Mouse (Mus musculus): Measurements from ENCODE around the gene Vmn1r55. TPM values are rescaled to one million over a fixed set of nuclear protein-coding genes. Genes with fewer than 3 reads are reported as not detected.

The Vmn1r55 gene
- polyA plus RNA-seq, 1 experiment from 2014 or later = not detected

DNA sequence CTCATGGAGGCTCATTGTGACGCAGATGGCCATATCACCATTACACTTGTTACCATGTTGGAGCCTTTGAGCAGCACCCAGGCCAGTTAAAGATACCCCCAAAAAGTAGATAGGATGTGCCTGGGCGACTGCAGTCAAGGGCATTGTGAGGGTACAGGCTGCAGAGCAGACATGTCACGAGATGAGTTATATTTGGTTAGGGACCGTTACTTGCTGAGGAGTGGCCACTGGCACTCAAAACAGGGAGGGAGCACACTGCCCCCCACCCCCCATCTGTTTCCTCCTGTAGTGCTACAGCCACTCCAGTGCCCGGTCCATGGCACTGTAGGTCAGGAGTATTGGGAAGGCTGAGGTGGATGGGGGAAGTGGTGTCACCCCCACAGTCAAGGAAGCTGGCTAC is 50.7 kb downstream of the Vmn1r55 start:
- ATAC-seq (replicated peaks; ENCODE audit: insufficient number of reproducible peaks, insufficient read depth, low FRiP score, low read depth) = no peak
- Histone ChIP-seq H3K4me3 (no peak overlapping the region), H3K9me3 (replicated peaks) (no peaks in the 10 kb centered on the region), H3K27ac (no peak overlapping the region), H3K4me1 (replicated peaks) (no peaks in the 10 kb centered on the region), H3K4me2 (no peak overlapping the region), H3K27me3 (no peaks in the 10 kb centered on the region), H3K36me3 (peaks cover 50% of the 10 kb centered on the region), H3K9ac (no peak overlapping the region)
- 78% methylated on average over 5 of the region's 5 CpGs for WGBS

DNA sequence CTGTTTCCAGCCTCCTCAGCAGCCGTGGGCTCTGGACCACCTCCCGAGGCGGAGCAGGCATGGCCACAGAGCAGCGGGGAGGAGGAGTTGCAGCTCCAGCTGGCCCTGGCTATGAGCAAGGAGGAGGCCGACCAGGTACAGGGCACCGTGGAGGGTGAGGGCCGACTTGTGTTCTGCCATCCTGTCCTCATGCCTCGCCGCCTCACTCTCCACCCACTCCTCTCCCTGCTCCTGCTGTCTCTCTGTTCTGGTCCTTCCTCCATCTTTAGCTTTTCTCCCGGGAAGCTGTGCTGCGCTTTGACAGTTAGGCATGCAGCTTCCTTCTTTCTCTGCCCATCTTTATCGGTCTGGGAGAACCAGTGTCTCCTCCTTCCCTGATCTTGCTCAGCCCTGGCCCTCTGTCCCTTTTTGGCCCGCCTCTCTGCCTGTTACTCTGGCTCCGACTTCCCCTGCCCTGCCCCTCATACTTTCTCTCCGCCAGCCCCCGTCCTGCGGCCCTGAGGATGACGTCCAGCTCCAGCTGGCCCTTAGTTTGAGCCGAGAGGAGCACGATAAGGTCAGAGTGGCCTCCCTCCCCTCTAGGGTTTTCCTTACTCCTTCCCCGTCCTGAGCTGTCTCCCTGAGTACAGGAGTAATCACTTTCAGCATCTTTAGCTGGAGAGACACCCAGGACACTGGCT is 56.5 kb downstream of the Vmn1r55 start:
- Histone ChIP-seq H3K9me3 (replicated peaks) (no peaks in the 10 kb centered on the region), H3K4me3 (no peak overlapping the region), H3K9ac (no peak overlapping the region), H3K27ac (no peak overlapping the region), H3K27me3 (no peaks in the 10 kb centered on the region), H3K4me2 (no peak overlapping the region), H3K4me1 (replicated peaks) (no peaks in the 10 kb centered on the region), H3K36me3 (peaks cover 54% of the 10 kb centered on the region)
- ATAC-seq (replicated peaks; ENCODE audit: insufficient number of reproducible peaks, insufficient read depth, low FRiP score, low read depth) = no peak
- 76% methylated on average over 21 of the region's 21 CpGs for WGBS

DNA sequence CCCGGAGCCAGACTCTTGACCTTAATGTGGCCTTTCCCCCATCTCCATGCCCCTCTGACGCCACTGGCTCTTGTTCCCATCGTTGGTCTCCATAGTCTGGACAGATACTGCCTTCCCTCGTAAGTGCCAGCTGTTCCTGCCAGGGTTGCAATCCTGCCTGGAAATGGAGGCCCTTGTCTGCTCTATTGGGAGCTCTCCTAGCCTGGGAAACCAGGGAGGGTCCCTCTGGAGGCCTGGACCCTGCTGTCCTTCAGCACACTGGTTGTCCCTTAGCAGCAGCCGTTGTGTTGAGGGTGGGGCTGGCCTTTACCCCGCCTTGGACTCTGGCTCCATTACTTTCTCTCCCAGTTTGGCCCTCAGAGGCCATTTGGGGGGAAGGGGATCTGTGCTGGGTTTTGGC is 57.1 kb downstream of the Vmn1r55 start:
- H3K9ac ChIP-seq = no peak overlapping the region
- peaks cover 50% of the 10 kb centered on the region for H3K36me3 ChIP-seq
- WGBS = 70% methylated on average over 6 of the region's 6 CpGs
- H3K4me1 ChIP-seq (replicated peaks) = no peaks in the 10 kb centered on the region
- H3K9me3 ChIP-seq (replicated peaks) = no peaks in the 10 kb centered on the region
- H3K4me3 ChIP-seq = no peak overlapping the region
- no peak for ATAC-seq (replicated peaks; ENCODE audit: insufficient number of reproducible peaks, insufficient read depth, low FRiP score, low read depth)
- H3K27ac ChIP-seq = no peak overlapping the region
- no peaks in the 10 kb centered on the region for H3K27me3 ChIP-seq
- H3K4me2 ChIP-seq = no peak overlapping the region

DNA sequence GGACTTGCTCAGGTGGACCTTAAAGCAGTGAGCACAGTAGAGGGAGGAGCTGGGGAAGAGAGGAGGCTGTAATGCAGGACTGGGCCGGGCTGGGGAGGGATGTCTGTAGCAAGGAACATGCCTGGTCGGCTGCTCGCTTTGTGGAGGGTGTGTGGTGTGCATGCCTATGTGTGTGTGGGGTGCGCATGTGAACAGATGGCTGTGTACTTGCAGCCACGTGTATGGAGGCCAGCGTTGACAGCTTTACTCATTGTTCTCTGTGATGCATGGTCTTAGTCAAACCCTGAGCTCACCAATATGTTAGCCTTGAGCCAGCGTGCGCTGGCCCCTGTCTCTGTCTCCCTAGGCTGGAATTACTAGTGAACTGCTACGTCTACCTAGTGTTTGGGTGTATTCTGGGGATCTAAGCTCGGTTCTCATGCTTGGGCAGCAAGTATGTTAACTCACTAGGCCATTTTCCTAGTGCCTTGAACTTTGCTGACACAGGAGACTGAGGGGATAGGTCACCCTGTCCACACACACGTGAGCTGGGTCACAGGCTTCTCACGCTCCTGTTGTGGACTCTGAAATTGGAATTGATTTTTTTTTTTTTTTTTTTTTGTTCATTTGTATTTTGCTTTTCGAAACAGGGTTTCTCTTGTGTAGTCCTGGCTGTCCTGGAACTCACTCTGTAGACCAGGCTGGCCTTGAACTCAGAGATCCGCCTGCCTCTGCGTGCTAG is 58.3 kb downstream of the Vmn1r55 start:
- no peaks in the 10 kb centered on the region for H3K27me3 ChIP-seq
- no peak for ATAC-seq (replicated peaks; ENCODE audit: insufficient number of reproducible peaks, insufficient read depth, low FRiP score, low read depth)
- whole genome bisulfite sequencing = 86% methylated on average over 15 of the region's 15 CpGs
- no peaks in the 10 kb centered on the region for H3K4me1 ChIP-seq (replicated peaks)
- H3K4me3 ChIP-seq = no peak overlapping the region
- no peak overlapping the region for H3K4me2 ChIP-seq
- no peaks in the 10 kb centered on the region for H3K9me3 ChIP-seq (replicated peaks)
- H3K27ac ChIP-seq = no peak overlapping the region
- no peak overlapping the region for H3K9ac ChIP-seq
- H3K36me3 ChIP-seq = peaks cover 40% of the 10 kb centered on the region

DNA sequence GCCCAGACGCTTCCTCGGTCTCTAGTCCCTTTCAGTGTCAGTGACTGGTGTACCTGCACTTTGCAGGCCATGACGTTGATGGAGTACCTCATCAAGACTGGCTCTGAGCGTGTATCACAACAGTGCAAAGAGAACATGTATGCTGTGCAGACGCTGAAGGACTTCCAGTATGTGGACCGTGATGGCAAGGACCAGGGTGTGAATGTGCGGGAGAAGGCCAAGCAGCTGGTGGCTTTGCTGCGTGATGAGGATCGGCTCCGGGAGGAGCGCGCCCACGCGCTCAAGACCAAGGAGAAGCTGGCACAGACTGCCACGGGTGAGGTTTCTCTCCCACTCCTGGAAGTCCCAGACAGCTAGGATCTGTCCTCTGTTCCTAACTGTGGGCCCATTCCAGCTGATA is 59.6 kb downstream of the Vmn1r55 start:
- no peak for ATAC-seq (replicated peaks; ENCODE audit: insufficient number of reproducible peaks, insufficient read depth, low FRiP score, low read depth)
- Histone ChIP-seq H3K9ac (no peak overlapping the region), H3K27me3 (no peaks in the 10 kb centered on the region), H3K9me3 (replicated peaks) (no peaks in the 10 kb centered on the region), H3K4me3 (no peak overlapping the region), H3K36me3 (peaks cover 34% of the 10 kb centered on the region), H3K4me2 (no peak overlapping the region), H3K27ac (no peak overlapping the region), H3K4me1 (replicated peaks) (0 out of 2 replicates have a peak, but pooled peaks cover 1% of the 10 kb centered on the region)
- WGBS = 90% methylated on average over 15 of the region's 15 CpGs

DNA sequence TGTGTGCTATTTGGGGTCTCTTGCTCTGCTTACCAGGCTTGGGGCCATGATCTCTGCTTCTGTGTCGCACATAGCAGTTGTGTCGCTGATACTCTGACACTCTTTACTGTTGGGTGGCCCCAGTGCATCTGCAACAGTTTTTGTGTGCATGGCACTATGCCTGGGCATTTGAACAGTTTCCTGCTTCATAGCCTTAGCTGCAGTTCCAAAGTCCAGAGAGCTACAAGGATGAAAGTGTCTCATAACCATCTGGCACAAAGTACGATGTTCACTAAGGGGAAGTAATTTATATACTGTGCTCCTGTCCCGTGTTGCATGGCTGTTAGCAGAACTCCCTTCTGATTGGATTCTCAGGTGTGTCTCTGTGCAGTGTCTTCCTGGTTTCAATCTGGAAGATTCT is 61.6 kb downstream of the Vmn1r55 start:
- H3K4me3 ChIP-seq = no peak overlapping the region
- 83% methylated on average over 4 of the region's 4 CpGs for WGBS
- H3K27ac ChIP-seq = no peak overlapping the region
- H3K4me2 ChIP-seq = no peak overlapping the region
- peaks cover 27% of the 10 kb centered on the region; the same call in 1 of the 2 replicates for H3K36me3 ChIP-seq
- no peak for ATAC-seq (replicated peaks; ENCODE audit: insufficient number of reproducible peaks, insufficient read depth, low FRiP score, low read depth)
- H3K27me3 ChIP-seq = no peaks in the 10 kb centered on the region
- H3K9ac ChIP-seq = no peak overlapping the region
- H3K4me1 ChIP-seq (replicated peaks) = peaks cover 13% of the 10 kb centered on the region
- H3K9me3 ChIP-seq (replicated peaks) = no peaks in the 10 kb centered on the region

DNA sequence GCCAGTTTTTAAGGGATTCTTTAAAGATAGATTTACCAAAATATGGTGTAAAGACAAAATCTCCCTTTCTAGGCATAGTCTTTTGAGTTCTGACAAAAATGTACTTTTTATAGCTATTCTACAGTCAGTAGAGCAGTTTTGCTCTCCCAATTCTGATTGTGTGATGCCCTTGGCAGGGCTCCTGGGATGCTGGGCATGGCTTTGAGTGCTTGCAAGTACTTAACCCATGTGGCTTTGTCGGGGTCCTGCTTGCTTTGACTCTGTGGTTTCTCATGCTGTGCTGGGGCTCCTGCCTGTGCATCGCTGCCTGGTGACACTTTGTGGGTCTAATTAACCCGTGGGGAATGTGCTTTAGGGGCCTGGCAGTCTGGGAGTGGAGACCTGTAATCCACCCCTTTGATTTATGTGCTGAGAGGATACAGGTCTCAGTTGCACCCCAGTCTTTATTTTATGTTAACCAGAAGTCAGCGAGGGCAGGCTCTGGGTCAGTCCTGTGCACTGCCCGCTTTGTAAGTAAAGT is 62.5 kb downstream of the Vmn1r55 start:
- whole genome bisulfite sequencing = 75% methylated on average over 5 of the region's 5 CpGs
- ATAC-seq (replicated peaks; ENCODE audit: insufficient number of reproducible peaks, insufficient read depth, low FRiP score, low read depth) = no peak

DNA sequence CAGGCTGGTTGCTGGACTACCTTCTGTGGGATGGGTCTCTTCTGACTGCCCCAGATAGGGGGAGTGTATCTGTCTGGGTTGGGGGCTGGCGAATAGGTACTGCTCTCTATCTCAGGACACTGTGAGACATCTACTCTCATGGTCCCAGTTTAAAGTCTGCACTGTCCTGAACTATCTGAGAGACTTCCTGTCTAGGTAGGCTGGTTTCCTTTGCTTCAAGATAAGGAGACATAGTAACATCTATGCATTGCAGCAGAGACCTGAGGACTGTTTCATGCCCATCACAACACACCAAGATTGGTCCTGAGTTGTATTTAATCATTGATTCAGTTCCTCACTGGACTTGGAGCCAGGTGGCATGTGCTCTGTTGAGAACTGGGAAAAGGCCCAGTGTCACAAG is 64.0 kb downstream of the Vmn1r55 start:
- ATAC-seq (replicated peaks; ENCODE audit: insufficient number of reproducible peaks, insufficient read depth, low FRiP score, low read depth) = no peak
- no peak overlapping the region for H3K27ac ChIP-seq
- no peaks in the 10 kb centered on the region for H3K9me3 ChIP-seq (replicated peaks)
- no peak overlapping the region for H3K9ac ChIP-seq
- H3K4me3 ChIP-seq = no peak overlapping the region
- WGBS = 75% methylated on average over 1 of the region's 1 CpGs
- H3K4me2 ChIP-seq = no peak overlapping the region
- peaks cover 23% of the 10 kb centered on the region; the same call in 1 of the 2 replicates for H3K36me3 ChIP-seq
- no peaks in the 10 kb centered on the region for H3K27me3 ChIP-seq
- peaks cover 29% of the 10 kb centered on the region for H3K4me1 ChIP-seq (replicated peaks)

More for the DNA sequence above, 62.5 kb downstream of the Vmn1r55 start:
- H3K4me3 ChIP-seq = no peak overlapping the region
- H3K4me1 ChIP-seq (replicated peaks) = peaks cover 16% of the 10 kb centered on the region
- no peaks in the 10 kb centered on the region for H3K9me3 ChIP-seq (replicated peaks)
- H3K9ac ChIP-seq = no peak overlapping the region
- H3K4me2 ChIP-seq = no peak overlapping the region
- no peaks in the 10 kb centered on the region for H3K27me3 ChIP-seq
- H3K27ac ChIP-seq = no peak overlapping the region
- H3K36me3 ChIP-seq = peaks cover 23% of the 10 kb centered on the region; the same call in 1 of the 2 replicates

DNA sequence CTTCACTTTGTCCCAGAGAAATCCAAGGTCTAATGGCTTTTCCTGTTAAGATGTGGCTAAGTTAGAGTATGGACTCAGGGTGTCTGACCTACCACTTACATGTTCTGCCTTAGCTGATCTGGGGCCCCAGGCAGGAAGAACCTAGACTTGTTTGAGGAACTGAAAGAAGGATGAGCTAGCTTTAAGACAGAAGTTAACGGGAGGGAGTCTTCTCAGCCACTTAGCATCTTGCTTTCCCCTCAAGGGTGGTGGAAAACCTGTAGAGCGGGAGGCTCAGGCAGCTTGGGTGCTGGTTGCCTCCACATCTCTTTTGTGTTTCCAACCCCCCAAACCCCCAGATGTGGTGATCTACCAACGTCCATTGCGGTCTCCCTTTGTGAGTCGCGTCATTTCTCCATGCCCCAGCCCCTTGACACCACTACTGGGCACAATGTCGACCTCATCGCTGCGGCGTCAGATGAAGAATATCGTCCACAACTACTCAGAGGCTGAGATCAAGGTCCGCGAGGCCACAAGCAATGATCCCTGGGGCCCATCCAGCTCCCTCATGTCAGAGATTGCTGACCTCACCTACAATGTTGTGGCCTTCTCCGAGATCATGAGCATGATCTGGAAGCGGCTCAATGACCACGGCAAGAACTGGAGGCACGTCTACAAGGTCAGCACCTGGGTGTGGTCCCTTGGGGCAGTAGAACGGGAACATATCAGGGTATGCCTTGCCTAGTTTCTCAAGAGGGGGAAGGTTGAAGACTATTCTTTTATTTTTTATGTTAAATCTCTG is 66.0 kb downstream of the Vmn1r55 start:
- Histone ChIP-seq H3K4me3 (no peak overlapping the region), H3K27ac (0 out of 2 replicates have a peak overlapping the region, but pooled peaks have one; percentile 11), H3K36me3 (peaks cover 30% of the 10 kb centered on the region), H3K4me2 (no peak overlapping the region), H3K4me1 (replicated peaks) (peaks cover 31% of the 10 kb centered on the region), H3K9me3 (replicated peaks) (no peaks in the 10 kb centered on the region), H3K27me3 (no peaks in the 10 kb centered on the region), H3K9ac (no peak overlapping the region)
- WGBS = 88% methylated on average over 18 of the region's 18 CpGs
- ATAC-seq (replicated peaks; ENCODE audit: insufficient number of reproducible peaks, insufficient read depth, low FRiP score, low read depth) = no peak

DNA sequence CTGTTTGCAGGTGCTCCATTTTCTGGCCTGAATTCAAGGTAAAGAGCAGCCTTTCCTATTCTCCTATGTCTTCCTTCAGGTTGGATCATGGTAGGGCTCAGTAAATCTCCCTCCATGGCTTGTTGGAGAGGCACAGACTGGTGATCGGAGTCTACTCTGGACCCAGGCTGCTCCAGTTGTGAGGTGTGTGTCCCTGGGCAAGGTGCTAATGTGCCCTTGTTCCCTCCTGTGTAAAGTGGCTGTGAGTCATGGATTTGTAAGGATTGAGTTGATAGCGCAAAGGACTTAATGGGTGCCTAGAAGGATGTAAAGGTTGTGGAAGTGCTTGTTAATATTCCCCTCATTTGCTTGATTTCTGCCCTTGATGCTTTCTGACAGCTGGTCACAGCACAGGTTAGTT is 67.5 kb downstream of the Vmn1r55 start:
- Histone ChIP-seq H3K4me3 (peak overlapping the region; percentile 96; the same call in 1 of the 2 replicates), H3K9ac (no peak overlapping the region)

DNA sequence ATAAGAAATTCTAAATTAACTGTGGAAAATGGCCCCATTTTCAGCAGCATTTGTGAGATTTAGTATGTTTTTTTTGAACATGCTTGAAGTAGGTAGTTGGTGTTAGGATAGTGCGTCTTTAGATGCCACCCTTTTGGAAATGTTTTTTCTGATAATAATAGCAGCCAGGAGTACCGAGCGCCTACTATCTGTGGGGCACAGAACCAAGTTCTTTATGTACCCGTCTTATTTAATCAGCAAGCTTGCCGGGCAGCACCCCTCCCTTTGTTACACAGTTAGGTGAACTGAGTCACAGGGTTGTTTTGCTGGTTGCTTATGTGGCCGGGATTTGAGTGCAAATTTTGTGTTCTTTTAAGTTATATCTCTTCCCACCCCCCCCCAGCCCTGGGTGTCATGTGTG is 68.2 kb downstream of the Vmn1r55 start:
- 58% methylated on average over 6 of the region's 6 CpGs for WGBS
- Histone ChIP-seq H3K36me3 (peaks cover 47% of the 10 kb centered on the region), H3K27me3 (no peaks in the 10 kb centered on the region), H3K9ac (peak overlapping the region; percentile 97; the same call in 1 of the 2 replicates), H3K27ac (no peak overlapping the region), H3K4me3 (peak overlapping the region; percentile 96), H3K4me2 (peak overlapping the region; percentile 88), H3K4me1 (replicated peaks) (peaks cover 31% of the 10 kb centered on the region), H3K9me3 (replicated peaks) (no peaks in the 10 kb centered on the region)
- no peak for ATAC-seq (replicated peaks; ENCODE audit: insufficient number of reproducible peaks, insufficient read depth, low FRiP score, low read depth)

More for the DNA sequence above, 67.5 kb downstream of the Vmn1r55 start:
- Histone ChIP-seq H3K4me2 (peak overlapping the region; percentile 88), H3K27me3 (no peaks in the 10 kb centered on the region), H3K27ac (no peak overlapping the region), H3K9me3 (replicated peaks) (no peaks in the 10 kb centered on the region), H3K4me1 (replicated peaks) (peaks cover 31% of the 10 kb centered on the region), H3K36me3 (peaks cover 40% of the 10 kb centered on the region)
- 95% methylated on average over 2 of the region's 2 CpGs for WGBS
- ATAC-seq (replicated peaks; ENCODE audit: insufficient number of reproducible peaks, insufficient read depth, low FRiP score, low read depth) = no peak
